Mouse (Mus musculus) liver, adult 2 months (tissue): ENCODE measurements at regions not wholly inside any gene's neighbourhood (a gene's known extent, or its start where the extent isn't known, plus 50 kb on each side); places are given as distances from the start of the nearest gene placed in this dataset.

ENCODE experiments used
- CTCF ChIP-seq: fragments of 200-500 bp; IDR thresholded peaks from 2 replicates; pipeline ENCODE4 v1.5.1; 2011; ENCODE audit warnings: low read depth, low read length, control low read depth
- POLR2A ChIP-seq: fragments of 200-500 bp; IDR thresholded peaks from 2 replicates; pipeline ENCODE4 v1.6.1; 2011; ENCODE audit warnings: low read length, control low read depth; ENCODE audit not compliant: insufficient read depth; ENCODE audit errors: extremely low read depth

DNA sequence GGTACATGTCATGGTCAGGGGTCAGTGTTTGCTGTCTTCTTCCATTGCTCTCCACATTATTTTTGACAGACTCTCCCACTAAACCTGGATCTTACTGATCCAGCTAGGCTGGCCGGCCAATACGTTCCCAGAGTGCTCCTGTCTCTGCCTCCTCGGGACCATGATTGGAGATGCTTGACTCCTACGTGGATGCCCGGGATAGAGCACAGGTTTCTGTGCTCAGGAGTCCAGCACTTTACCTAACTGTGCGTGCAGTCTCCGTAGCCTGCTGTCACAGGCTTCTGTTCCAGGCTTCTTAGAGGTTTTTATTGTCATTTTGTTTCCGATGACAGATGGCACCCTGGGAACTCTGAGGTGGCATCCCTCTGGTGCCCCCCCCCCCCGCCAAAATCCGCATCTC lies 232.4 kb downstream of the Maf start:
- TF ChIP-seq POLR2A (no peak), CTCF (no peak)
